15 mouse cellular contexts compared by ENCODE assay signal in the genomic region with DNA sequence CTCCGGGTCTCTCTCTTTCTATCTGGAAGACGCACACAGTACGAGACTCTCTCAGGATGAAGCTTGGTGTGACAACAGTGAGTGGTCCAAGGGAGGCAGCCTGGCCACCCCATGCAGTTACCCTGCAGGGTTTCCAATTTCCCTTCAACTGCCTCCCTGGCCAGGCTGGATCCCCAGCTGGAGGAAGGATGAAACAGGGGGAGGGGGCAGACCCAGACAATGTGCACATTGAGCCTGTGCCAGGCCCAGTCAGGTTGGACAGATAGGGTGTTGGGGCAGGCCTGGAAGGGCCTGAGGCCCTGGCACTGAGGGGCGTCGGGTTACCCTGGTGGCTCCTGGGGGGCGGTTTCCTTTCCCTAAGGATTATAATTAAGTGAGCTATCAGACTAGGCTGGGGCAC. TPM values are rescaled to one million over a fixed set of nuclear protein-coding genes. Genes with fewer than 3 reads are reported as not detected.
DNase-seq lines count a peak whose midpoint lies in the region; ATAC-seq and TF ChIP-seq lines count a peak whose summit lies in the region.
"Had no signal": no experiment of that assay in that cellular context is flagged by ENCODE, and none has a peak within 500 bp of the region (broad histone marks: within the 10 kb centered on the region; RNA-seq: fewer than 3 reads in every experiment).

No protein-coding gene starts in this region.

- no peaks in the 10 kb centered on the region for H3K9me3 ChIP-seq in heart, embryonic 12.5 days (replicated peaks)
- no peaks in the 10 kb centered on the region for H3K9me3 ChIP-seq in lung, embryonic 14.5 days (ENCODE audit: low read depth, low read length)
- no peaks in the 10 kb centered on the region for H3K9me3 ChIP-seq in embryonic facial prominence, embryonic 12.5 days
- no peaks in the 10 kb centered on the region for H3K9me3 ChIP-seq in limb, embryonic 10.5 days (replicated peaks)
- H3K9me3 ChIP-seq: liver, embryonic 13.5 days had no signal

- H3K9ac ChIP-seq in heart, embryonic 12.5 days, result peak overlapping the region; percentile 29; the same call in 1 of the 2 replicates
- H3K9ac ChIP-seq in heart, adult 2 months (ENCODE audit: low read depth, low read length), result no peak overlapping the region
- H3K9ac ChIP-seq in lung, embryonic 14.5 days, result no peak overlapping the region
- H3K9ac ChIP-seq in embryonic facial prominence, embryonic 12.5 days, result no peak overlapping the region
- H3K9ac ChIP-seq: liver, embryonic 13.5 days had no signal

- TF ChIP-seq CTCF in heart, adult 2 months (IDR thresholded peaks at IDR 0.05), result no peak
- no peak for TF ChIP-seq CTCF in lung, embryonic 14.5 days (IDR thresholded peaks at IDR 0.05; ENCODE audit: low read depth)

- no peaks in the 10 kb centered on the region for H3K36me3 ChIP-seq in heart, embryonic 12.5 days
- H3K36me3 ChIP-seq in heart, adult 2 months (ENCODE audit: control insufficient read depth, insufficient read depth, low read length), result no peaks in the 10 kb centered on the region
- H3K36me3 ChIP-seq in lung, embryonic 14.5 days (ENCODE audit: insufficient read depth), result no peaks in the 10 kb centered on the region
- H3K36me3 ChIP-seq in embryonic facial prominence, embryonic 12.5 days, result no peaks in the 10 kb centered on the region
- H3K36me3 ChIP-seq in limb, embryonic 10.5 days, result no peaks in the 10 kb centered on the region
- H3K36me3 ChIP-seq: liver, embryonic 13.5 days had no signal

- no peak for DNase-seq in heart, adult 2 months
- peak; percentile 38 for DNase-seq in lung, embryonic 14.5 days
- no peak for DNase-seq in lung, postnatal 25 days (ENCODE audit: low spot score)
- DNase-seq in limb, embryonic 10.5 days (ENCODE audit: low spot score), result no peak
- no peak for DNase-seq in embryo, embryonic 10 days (ENCODE audit: low spot score)
- DNase-seq: cerebellum, adult 8-10 months; heart, adult 18-20 months; liver, embryonic 13.5 days had no signal

- no peak for TF ChIP-seq POLR2A in heart, adult 2 months (IDR thresholded peaks at IDR 0.05; ENCODE audit: insufficient read depth, low read depth, low read length)

- intact Hi-C loops in heart, adult 2 months (cut with DNase I), result no loop called here

- peaks cover 54% of the 10 kb centered on the region for H3K4me1 ChIP-seq in heart, embryonic 12.5 days (replicated peaks)
- 0 out of 2 replicates have a peak, but pooled peaks cover 1% of the 10 kb centered on the region for H3K4me1 ChIP-seq in heart, adult 2 months (ENCODE audit: control insufficient read depth, insufficient read depth, low read length)
- peaks cover 25% of the 10 kb centered on the region for H3K4me1 ChIP-seq in lung, embryonic 14.5 days (ENCODE audit: insufficient read depth)
- H3K4me1 ChIP-seq in embryonic facial prominence, embryonic 12.5 days, result peaks cover 36% of the 10 kb centered on the region
- H3K4me1 ChIP-seq in limb, embryonic 10.5 days, result peaks cover 39% of the 10 kb centered on the region

- no peak overlapping the region for H3K4me3 ChIP-seq in heart, embryonic 12.5 days
- no peak overlapping the region for H3K4me3 ChIP-seq in heart, adult 2 months
- H3K4me3 ChIP-seq in lung, embryonic 14.5 days (ENCODE audit: low read depth, low read length), result no peak overlapping the region
- no peak overlapping the region for H3K4me3 ChIP-seq in embryonic facial prominence, embryonic 12.5 days
- H3K4me3 ChIP-seq in limb, embryonic 10.5 days, result no peak overlapping the region
- H3K4me3 ChIP-seq: liver, embryonic 13.5 days; myocyte had no signal

- WGBS in heart, embryonic 12.5 days, result 66% methylated on average over 6 of the region's 6 CpGs
- 84% methylated on average over 6 of the region's 6 CpGs for WGBS in heart, adult 2 months
- WGBS in lung, embryonic 14.5 days, result 56% methylated on average over 6 of the region's 6 CpGs
- WGBS in embryonic facial prominence, embryonic 12.5 days, result 21% methylated on average over 6 of the region's 6 CpGs
- 74% methylated on average over 6 of the region's 6 CpGs for WGBS in limb, embryonic 10.5 days

- no peak for ATAC-seq in heart, embryonic 12.5 days (ENCODE audit: insufficient number of reproducible peaks, low FRiP score)
- peak; percentile 58 for ATAC-seq in lung, embryonic 14.5 days (ENCODE audit: insufficient read depth)
- no peak; the same call in 1 of the 2 replicates for ATAC-seq in embryonic facial prominence, embryonic 12.5 days (ENCODE audit: insufficient number of reproducible peaks, insufficient read depth, low FRiP score, low TSS enrichment)
- no peak for ATAC-seq in megakaryocyte-erythroid progenitor cell, adult 5-6 weeks (replicated peaks; ENCODE audit: low FRiP score, low TSS enrichment, poor library complexity, severe bottlenecking)
- ATAC-seq: activated CD4-positive, CD25-positive, alpha-beta regulatory T cell, adult 4 months; inflammation-experienced regulatory T-cells, adult 6 months had no signal

- H3K27ac ChIP-seq in heart, embryonic 12.5 days (ENCODE audit: poor library complexity, severe bottlenecking), result no peak overlapping the region
- H3K27ac ChIP-seq in heart, adult 2 months, result no peak overlapping the region
- no peak overlapping the region for H3K27ac ChIP-seq in lung, embryonic 14.5 days (ENCODE audit: low read depth)
- H3K27ac ChIP-seq in embryonic facial prominence, embryonic 12.5 days, result peak overlapping the region; percentile 24
- H3K27ac ChIP-seq in limb, embryonic 10.5 days, result peak overlapping the region; percentile 53
- H3K27ac ChIP-seq: liver, embryonic 13.5 days; macrophage had no signal

- TF ChIP-seq EP300 in heart, adult 2 months (IDR thresholded peaks at IDR 0.05; ENCODE audit: insufficient read depth, low read depth, low read length), result no peak

- no peaks in the 10 kb centered on the region for H3K27me3 ChIP-seq in heart, embryonic 12.5 days (replicated peaks)
- H3K27me3 ChIP-seq in heart, adult 2 months (ENCODE audit: control insufficient read depth, insufficient read depth, low read length), result no peaks in the 10 kb centered on the region
- H3K27me3 ChIP-seq in lung, embryonic 14.5 days (ENCODE audit: insufficient read depth, low read length), result no peaks in the 10 kb centered on the region
- H3K27me3 ChIP-seq in embryonic facial prominence, embryonic 12.5 days, result no peaks in the 10 kb centered on the region
- H3K27me3 ChIP-seq in limb, embryonic 10.5 days (ENCODE audit: low read depth, poor library complexity, severe bottlenecking), result no peaks in the 10 kb centered on the region
- H3K27me3 ChIP-seq: liver, embryonic 13.5 days had no signal

- no peaks in the 10 kb centered on the region for H3K79me2 ChIP-seq in heart, adult 2 months (replicated peaks; ENCODE audit: control insufficient read depth, insufficient read depth, low read length)

- no peak overlapping the region for H3K4me2 ChIP-seq in heart, embryonic 12.5 days
- H3K4me2 ChIP-seq in lung, embryonic 14.5 days, result no peak overlapping the region
- no peak overlapping the region for H3K4me2 ChIP-seq in embryonic facial prominence, embryonic 12.5 days (replicated peaks)
- H3K4me2 ChIP-seq: liver, embryonic 13.5 days had no signal

RNA-seq across cellular contexts. Expression of a gene that starts 55.8 kb away (rescaled TPM):
- polyA plus RNA-seq in heart, embryonic 12.5 days (2016; fragmentation: Nextera tagmentation; extraction: Ambion mirVana), result 46.6 and 48.3 TPM in 2 replicates
- total RNA-seq in heart, adult 2 months (2021), result 10 to 100 TPM; 23.0 to 26.4 TPM
- 53.2 and 58.4 TPM in 2 replicates for polyA plus RNA-seq in heart, adult 2 months (2012; rRNA removed)
- 41.6 and 43.3 TPM in 2 replicates for polyA plus RNA-seq in lung, embryonic 14.5 days (2014; fragmentation: Nextera tagmentation; extraction: Ambion mirVana)
- polyA plus RNA-seq in embryonic facial prominence, embryonic 12.5 days (2016; fragmentation: Nextera tagmentation; extraction: Ambion mirVana), result 45.0 and 46.9 TPM in 2 replicates
- polyA plus RNA-seq in limb, embryonic 10.5 days (2016; fragmentation: Nextera tagmentation; extraction: Ambion mirVana), result 41.9 and 43.2 TPM in 2 replicates
- 19.5 and 28.4 TPM in 2 replicates for total RNA-seq in megakaryocyte-erythroid progenitor cell, adult 5-6 weeks (2014; fragmentation: Nextera tagmentation)
- 10.2 and 16.8 TPM in 2 replicates for total RNA-seq in megakaryocyte-erythroid progenitor cell, adult 5-6 weeks (2017)

RNA-seq across cellular contexts. Expression of a gene that starts 56.7 kb away (rescaled TPM):
- polyA plus RNA-seq in heart, embryonic 12.5 days (2016; fragmentation: Nextera tagmentation; extraction: Ambion mirVana), result 14.2 and 16.8 TPM in 2 replicates
- total RNA-seq in heart, adult 2 months (2021), result 100 to 1,000 TPM in 1 of 2 experiments, 10 to 100 TPM in 1; 88.1 to 133 TPM
- polyA plus RNA-seq in heart, adult 2 months (2012; rRNA removed), result 30.3 and 77.8 TPM in 2 replicates
- polyA plus RNA-seq in lung, embryonic 14.5 days (2014; fragmentation: Nextera tagmentation; extraction: Ambion mirVana), result 73.4 and 77.4 TPM in 2 replicates
- 7.1 and 7.8 TPM in 2 replicates for polyA plus RNA-seq in embryonic facial prominence, embryonic 12.5 days (2016; fragmentation: Nextera tagmentation; extraction: Ambion mirVana)
- 1.2 and 2.2 TPM in 2 replicates for polyA plus RNA-seq in limb, embryonic 10.5 days (2016; fragmentation: Nextera tagmentation; extraction: Ambion mirVana)
- total RNA-seq in megakaryocyte-erythroid progenitor cell, adult 5-6 weeks (2014; fragmentation: Nextera tagmentation), result 0.83 and 1.4 TPM in 2 replicates
- total RNA-seq in megakaryocyte-erythroid progenitor cell, adult 5-6 weeks (2017), result 2.3 and 3.1 TPM in 2 replicates

Comparison
In these comparisons a context has a peak if more than half of its experiments do, and no peak if none do; other contexts are left out.
1. H3K27ac ChIP-seq: peak in embryonic facial prominence, embryonic 12.5 days (single experiment) and limb, embryonic 10.5 days (single experiment); none in heart, embryonic 12.5 days (single experiment), heart, adult 2 months (single experiment) and lung, embryonic 14.5 days (single experiment).